ENCODE assay signal across 12 mouse cellular contexts in genomic region chr2:167294216-167294615, GRCm38 (mm10). TPM values are rescaled to one million over a fixed set of nuclear protein-coding genes. Genes with fewer than 3 reads are reported as not detected.
A peak's percentile ranks its signal among the peaks of the same experiment; 100 is the strongest.
DNase-seq lines count a peak whose midpoint lies in the region; ATAC-seq and TF ChIP-seq lines count a peak whose summit lies in the region.
"Had no signal": no experiment of that assay in that cellular context is flagged by ENCODE, and none has a peak within 500 bp of the region (broad histone marks: within the 10 kb centered on the region; RNA-seq: fewer than 3 reads in every experiment).

No protein-coding gene starts in this region.

- no peak for ATAC-seq in midbrain, embryonic 11.5 days (ENCODE audit: low FRiP score)
- no peak for ATAC-seq in midbrain, postnatal 0 days (ENCODE audit: low FRiP score)
- no peak for ATAC-seq in limb, embryonic 13.5 days (ENCODE audit: low FRiP score, low read depth)
- no peak for ATAC-seq in granulocyte monocyte progenitor cell, adult 5-6 weeks (replicated peaks; ENCODE audit: poor library complexity, severe bottlenecking)

- H3K4me1 ChIP-seq in heart, embryonic 10.5 days: peaks cover 55% of the 10 kb centered on the region
- H3K4me1 ChIP-seq in midbrain, embryonic 11.5 days (ENCODE audit: control insufficient read depth, insufficient read depth, low read length): no peaks in the 10 kb centered on the region; the same call in none of the 2 replicates
- H3K4me1 ChIP-seq in midbrain, postnatal 0 days (ENCODE audit: insufficient read depth, low read length): no peaks in the 10 kb centered on the region
- peaks cover 48% of the 10 kb centered on the region for H3K4me1 ChIP-seq in embryonic facial prominence, embryonic 10.5 days
- peaks cover 8% of the 10 kb centered on the region; the same call in 1 of the 2 replicates for H3K4me1 ChIP-seq in limb, embryonic 13.5 days

- H3K27ac ChIP-seq in heart, embryonic 10.5 days: peak overlapping the region; percentile 83
- no peak overlapping the region for H3K27ac ChIP-seq in midbrain, embryonic 11.5 days (ENCODE audit: low read depth, low read length)
- no peak overlapping the region for H3K27ac ChIP-seq in midbrain, postnatal 0 days (ENCODE audit: low read depth, low read length)
- peak overlapping the region; percentile 37; the same call in 1 of the 2 replicates for H3K27ac ChIP-seq in embryonic facial prominence, embryonic 10.5 days (replicated peaks)
- H3K27ac ChIP-seq in limb, embryonic 13.5 days: no peak overlapping the region

- no peak overlapping the region for H3K9ac ChIP-seq in midbrain, embryonic 11.5 days (ENCODE audit: low read length)
- no peak overlapping the region for H3K9ac ChIP-seq in midbrain, postnatal 0 days (replicated peaks; ENCODE audit: low read length, poor library complexity, severe bottlenecking)
- no peak overlapping the region for H3K9ac ChIP-seq in limb, embryonic 13.5 days
- H3K9ac ChIP-seq: liver, embryonic 15.5 days had no signal

- H3K36me3 ChIP-seq in heart, embryonic 10.5 days: peaks cover 6% of the 10 kb centered on the region
- peaks cover 2% of the 10 kb centered on the region; the same call in 1 of the 2 replicates for H3K36me3 ChIP-seq in midbrain, embryonic 11.5 days (ENCODE audit: control insufficient read depth, insufficient read depth, low read length)
- H3K36me3 ChIP-seq in midbrain, postnatal 0 days (ENCODE audit: insufficient read depth, low read length): peaks cover 6% of the 10 kb centered on the region; the same call in 1 of the 2 replicates
- H3K36me3 ChIP-seq in embryonic facial prominence, embryonic 10.5 days (replicated peaks): peaks cover 10% of the 10 kb centered on the region
- peaks cover 8% of the 10 kb centered on the region for H3K36me3 ChIP-seq in limb, embryonic 13.5 days
- H3K36me3 ChIP-seq: G1E; liver, embryonic 15.5 days had no signal

- TF ChIP-seq CTCF in midbrain, postnatal 0 days (IDR thresholded peaks at IDR 0.05): no peak

- H3K27me3 ChIP-seq in heart, embryonic 10.5 days (ENCODE audit: insufficient read depth, poor library complexity, severe bottlenecking): no peaks in the 10 kb centered on the region
- no peaks in the 10 kb centered on the region for H3K27me3 ChIP-seq in midbrain, embryonic 11.5 days (ENCODE audit: control insufficient read depth, insufficient read depth, low read length)
- no peaks in the 10 kb centered on the region for H3K27me3 ChIP-seq in midbrain, postnatal 0 days (ENCODE audit: insufficient read depth, low read length)
- no peaks in the 10 kb centered on the region for H3K27me3 ChIP-seq in embryonic facial prominence, embryonic 10.5 days (replicated peaks; ENCODE audit: low read depth, poor library complexity, severe bottlenecking)
- no peaks in the 10 kb centered on the region for H3K27me3 ChIP-seq in limb, embryonic 13.5 days
- H3K27me3 ChIP-seq: liver, embryonic 15.5 days had no signal

- H3K4me2 ChIP-seq in midbrain, embryonic 11.5 days: no peak overlapping the region
- H3K4me2 ChIP-seq in midbrain, postnatal 0 days (ENCODE audit: low read depth, low read length, poor library complexity, severe bottlenecking): no peak overlapping the region
- H3K4me2 ChIP-seq in limb, embryonic 13.5 days (replicated peaks): peak overlapping the region; percentile 32; the same call in 1 of the 2 replicates

- WGBS in heart, embryonic 10.5 days: 66% methylated on average over 7 of the region's 7 CpGs
- WGBS in midbrain, embryonic 11.5 days: 76% methylated on average over 7 of the region's 7 CpGs
- 74% methylated on average over 7 of the region's 7 CpGs for WGBS in midbrain, postnatal 0 days
- 77% methylated on average over 7 of the region's 7 CpGs for WGBS in embryonic facial prominence, embryonic 10.5 days
- 82% methylated on average over 7 of the region's 7 CpGs for WGBS in limb, embryonic 13.5 days

- H3K4me3 ChIP-seq in heart, embryonic 10.5 days: no peak overlapping the region
- H3K4me3 ChIP-seq in midbrain, embryonic 11.5 days (ENCODE audit: low read depth, low read length): no peak overlapping the region
- no peak overlapping the region for H3K4me3 ChIP-seq in midbrain, postnatal 0 days (ENCODE audit: low read depth, low read length)
- H3K4me3 ChIP-seq in embryonic facial prominence, embryonic 10.5 days: no peak overlapping the region
- no peak overlapping the region for H3K4me3 ChIP-seq in limb, embryonic 13.5 days
- H3K4me3 ChIP-seq: liver, embryonic 15.5 days had no signal

- no peaks in the 10 kb centered on the region for H3K9me3 ChIP-seq in heart, embryonic 10.5 days
- no peaks in the 10 kb centered on the region for H3K9me3 ChIP-seq in midbrain, embryonic 11.5 days (ENCODE audit: control insufficient read depth, low read length)
- H3K9me3 ChIP-seq in midbrain, postnatal 0 days (ENCODE audit: low read length): no peaks in the 10 kb centered on the region
- H3K9me3 ChIP-seq in embryonic facial prominence, embryonic 10.5 days: no peaks in the 10 kb centered on the region
- H3K9me3 ChIP-seq in limb, embryonic 13.5 days: no peaks in the 10 kb centered on the region
- H3K9me3 ChIP-seq: G1E; liver, embryonic 15.5 days had no signal

- no peak for DNase-seq in heart, embryonic 10.5 days (ENCODE audit: low spot score)
- DNase-seq in heart, adult 8-10 months (ENCODE audit: low spot score): no peak
- DNase-seq in midbrain, embryonic 11.5 days (ENCODE audit: low spot score, missing footprints): peak; percentile 72
- no peak for DNase-seq in midbrain, postnatal 0 days (ENCODE audit: low spot score)
- DNase-seq in embryonic facial prominence, embryonic 10.5 days (ENCODE audit: low spot score): no peak
- DNase-seq in embryo, embryonic 10.5 days (ENCODE audit: low spot score): no peak

RNA-seq across cellular contexts. Expression of gene Ptgis, which starts 53.8 kb away (rescaled TPM):
- polyA plus RNA-seq in heart, embryonic 10.5 days (2016; fragmentation: Nextera tagmentation; extraction: Ambion mirVana): 16.3 and 21.4 TPM in 2 replicates
- 10 to 100 TPM; 14.5 to 23.5 (median 16.9) TPM for total RNA-seq in heart, adult 8-10 months (2022)
- polyA plus RNA-seq in midbrain, embryonic 11.5 days (2014; fragmentation: Nextera tagmentation; extraction: Ambion mirVana): 9.4 and 11.2 TPM in 2 replicates
- 4.3 and 6.1 TPM in 2 replicates for total RNA-seq in midbrain, postnatal 0 days (2014; rRNA removed)
- polyA plus RNA-seq in midbrain, postnatal 0 days (2015; fragmentation: Nextera tagmentation; extraction: Ambion mirVana): 3.9 and 4.7 TPM in 2 replicates
- polyA plus RNA-seq in embryonic facial prominence, embryonic 10.5 days (2016; fragmentation: Nextera tagmentation; extraction: Ambion mirVana): 13.7 and 14.6 TPM in 2 replicates
- polyA plus RNA-seq in limb, embryonic 13.5 days (2015; fragmentation: Nextera tagmentation; extraction: Ambion mirVana): 27.2 and 30.5 TPM in 2 replicates
- not detected in 2 replicates for total RNA-seq in granulocyte monocyte progenitor cell, adult 5-6 weeks (2014; fragmentation: Nextera tagmentation)
- total RNA-seq in granulocyte monocyte progenitor cell, adult 5-6 weeks (2017): not detected in 2 replicates
- total RNA-seq: common myeloid progenitor, adult 5-6 weeks; G1E; hematopoietic stem cell, adult 5-6 weeks had no signal
- polyA plus RNA-seq: G1E had no signal

RNA-seq across cellular contexts. Expression of gene B4galt5, which starts 54.8 kb away (rescaled TPM):
- polyA plus RNA-seq in heart, embryonic 10.5 days (2016; fragmentation: Nextera tagmentation; extraction: Ambion mirVana): 11.4 and 13.6 TPM in 2 replicates
- total RNA-seq in heart, adult 8-10 months (2022): 10 to 100 TPM in 3 of 4 experiments, 1 to 10 TPM in 1; 8.9 to 12.8 (median 11.6) TPM
- polyA plus RNA-seq in midbrain, embryonic 11.5 days (2014; fragmentation: Nextera tagmentation; extraction: Ambion mirVana): 15.0 and 19.8 TPM in 2 replicates
- 64.1 and 88.3 TPM in 2 replicates for total RNA-seq in midbrain, postnatal 0 days (2014; rRNA removed)
- 29.1 and 35.6 TPM in 2 replicates for polyA plus RNA-seq in midbrain, postnatal 0 days (2015; fragmentation: Nextera tagmentation; extraction: Ambion mirVana)
- polyA plus RNA-seq in embryonic facial prominence, embryonic 10.5 days (2016; fragmentation: Nextera tagmentation; extraction: Ambion mirVana): 7.3 and 8.7 TPM in 2 replicates
- 10.1 and 13.9 TPM in 2 replicates for polyA plus RNA-seq in limb, embryonic 13.5 days (2015; fragmentation: Nextera tagmentation; extraction: Ambion mirVana)
- 12.3 and 19.3 TPM in 2 replicates for total RNA-seq in granulocyte monocyte progenitor cell, adult 5-6 weeks (2014; fragmentation: Nextera tagmentation)
- 5.0 and 13.1 TPM in 2 replicates for total RNA-seq in granulocyte monocyte progenitor cell, adult 5-6 weeks (2017)

Comparison
In these comparisons a context has a peak if more than half of its experiments do, and no peak if none do; other contexts are left out.
1. H3K27ac ChIP-seq: peak in heart, embryonic 10.5 days (single experiment) and embryonic facial prominence, embryonic 10.5 days (single experiment); none in midbrain, embryonic 11.5 days (single experiment), midbrain, postnatal 0 days (single experiment) and limb, embryonic 13.5 days (single experiment).